Mouse (Mus musculus) adrenal gland, adult 8-10 months (tissue): Measurements from ENCODE around the gene Myb. TPM values are rescaled to one million over a fixed set of nuclear protein-coding genes. Genes with fewer than 3 reads are reported as not detected.

Experiments used
- DNase-seq: peaks from one replicate; pipeline ENCODE4 v3.0.0; 2022
- total RNA-seq, 4 experiments: library from RNA; stranded (reverse); gene quantifications; 2 replicates each; pipeline ENCODE4 v1.2.4; 2022

The Myb gene
- total RNA-seq, 4 experiments from 2014 or later: not detected

DNA sequence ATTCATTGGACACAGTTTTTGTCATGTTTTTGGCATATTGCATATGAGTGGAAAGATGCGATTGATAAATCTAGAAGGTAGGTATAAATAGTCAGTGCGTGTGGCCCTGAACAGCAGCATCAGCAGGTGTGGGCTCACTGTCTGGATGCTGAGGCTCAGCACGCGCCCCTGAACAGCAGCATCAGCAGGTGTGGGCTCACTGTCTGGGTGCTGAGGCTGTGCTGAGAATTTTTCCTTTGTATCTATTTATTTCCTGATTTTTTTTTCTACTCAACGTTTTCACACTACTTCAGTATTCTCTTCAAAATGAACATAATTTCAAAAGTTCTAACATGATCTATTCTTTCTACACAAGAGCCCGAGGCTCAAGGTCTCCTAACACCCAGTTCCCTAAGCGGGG lies 84.1 kb downstream of the Myb start:
- no peak for DNase-seq

DNA sequence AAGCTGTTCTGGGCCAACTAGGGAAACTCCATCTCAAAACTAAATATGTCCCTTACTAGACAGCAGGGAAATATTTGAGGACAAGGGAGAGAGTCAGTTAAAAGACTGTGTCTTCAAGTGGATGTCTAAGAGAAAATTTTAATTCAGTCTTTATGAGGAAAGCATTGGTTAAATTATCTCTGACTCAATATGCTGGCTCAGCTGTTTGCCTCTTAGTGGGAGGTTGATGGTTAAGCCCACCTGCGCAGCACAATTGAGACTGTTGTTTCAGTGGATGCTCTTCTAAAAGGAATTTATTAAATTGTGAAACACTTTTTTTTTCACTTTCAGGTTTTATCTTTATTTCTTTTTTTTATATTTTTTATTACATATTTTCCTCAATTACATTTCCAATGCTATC lies 84.6 kb downstream of the Myb start:
- no peak for DNase-seq

Other genes with a start within 250 kb of the Myb start
- gene Ahi1, start 208.4 kb downstream of the Myb start, total RNA-seq: 10 to 100 TPM; 35.6 to 42.2 (median 38.5) TPM
- gene Hbs1l, start 135.0 kb upstream of the Myb start, total RNA-seq: 10 to 100 TPM; 63.0 to 74.9 (median 71.5) TPM
- under 1 TPM in 1 of 4 experiments, not detected in 3; 0.30 TPM for gene Aldh8a1, start 216.3 kb upstream of the Myb start, total RNA-seq